Mouse (Mus musculus) left cerebral cortex, postnatal 10 days (tissue): ENCODE measurements around the gene Rab37. TPM values are rescaled to one million over a fixed set of nuclear protein-coding genes. Genes with fewer than 3 reads are reported as not detected.

Experiments
- total RNA-seq, 2 experiments: library from RNA; stranded (reverse); gene quantifications; 2 replicates each; pipeline ENCODE4 v1.2.3; 2021

Rab37 gene
- total RNA-seq, 2 experiments from 2014 or later, result 0.39 to 0.51 TPM

Other genes with a start within 250 kb of the Rab37 start
- gene Gprc5c, start 240.3 kb upstream of the Rab37 start, total RNA-seq, result 1 to 10 TPM; 4.1 to 4.4 TPM
- gene Cd300a, start 201.4 kb upstream of the Rab37 start, total RNA-seq, result under 1 TPM; 0.43 to 0.58 TPM
- gene Cd300lb, start 157.0 kb upstream of the Rab37 start, total RNA-seq, result not detected
- not detected for gene Cd300c, start 122.3 kb upstream of the Rab37 start, total RNA-seq
- gene Cd300ld, start 101.5 kb upstream of the Rab37 start, total RNA-seq, result under 1 TPM in 1 of 2 experiments, not detected in 1; 0.16 TPM
- 1 to 10 TPM; 2.9 to 3.2 TPM for gene Cd300c2, start 89.6 kb upstream of the Rab37 start, total RNA-seq
- not detected for gene Cd300ld2, start 75.2 kb upstream of the Rab37 start, total RNA-seq
- gene Cd300ld4, start 64.4 kb upstream of the Rab37 start, total RNA-seq, result under 1 TPM in 1 of 2 experiments, not detected in 1; 0.66 TPM
- not detected for gene Cd300ld5, start 53.7 kb upstream of the Rab37 start, total RNA-seq
- gene Cd300ld3, start 43.0 kb upstream of the Rab37 start, total RNA-seq, result not detected
- gene Cd300e, start 29.3 kb upstream of the Rab37 start, total RNA-seq, result not detected
- gene Cd300lf, start 42.6 kb downstream of the Rab37 start, total RNA-seq, result under 1 TPM; 0.28 to 0.90 TPM
- 10 to 100 TPM; 53.7 to 56.0 TPM for gene Slc9a3r1, start 71.9 kb downstream of the Rab37 start, total RNA-seq
- gene Tmem104, start 96.1 kb downstream of the Rab37 start, total RNA-seq, result 10 to 100 TPM; 19.9 to 20.3 TPM
- gene Nat9, start 96.4 kb downstream of the Rab37 start, total RNA-seq, result 10 to 100 TPM; 14.5 to 16.6 TPM
- 10 to 100 TPM; 14.7 to 21.6 TPM for gene Grin2c, start 175.8 kb downstream of the Rab37 start, total RNA-seq
- 10 to 100 TPM; 18.2 to 18.7 TPM for gene Fdxr, start 185.6 kb downstream of the Rab37 start, total RNA-seq
- gene Fads6, start 206.2 kb downstream of the Rab37 start, total RNA-seq, result 1 to 10 TPM; 6.5 to 6.8 TPM
- under 1 TPM in 1 of 2 experiments, not detected in 1; 0.14 TPM for gene Otop2, start 215.7 kb downstream of the Rab37 start, total RNA-seq
- gene Ush1g, start 230.6 kb downstream of the Rab37 start, total RNA-seq, result under 1 TPM; 0.24 to 0.26 TPM
- under 1 TPM; 0.24 to 0.28 TPM for gene Otop3, start 243.3 kb downstream of the Rab37 start, total RNA-seq